In the genomic region with DNA sequence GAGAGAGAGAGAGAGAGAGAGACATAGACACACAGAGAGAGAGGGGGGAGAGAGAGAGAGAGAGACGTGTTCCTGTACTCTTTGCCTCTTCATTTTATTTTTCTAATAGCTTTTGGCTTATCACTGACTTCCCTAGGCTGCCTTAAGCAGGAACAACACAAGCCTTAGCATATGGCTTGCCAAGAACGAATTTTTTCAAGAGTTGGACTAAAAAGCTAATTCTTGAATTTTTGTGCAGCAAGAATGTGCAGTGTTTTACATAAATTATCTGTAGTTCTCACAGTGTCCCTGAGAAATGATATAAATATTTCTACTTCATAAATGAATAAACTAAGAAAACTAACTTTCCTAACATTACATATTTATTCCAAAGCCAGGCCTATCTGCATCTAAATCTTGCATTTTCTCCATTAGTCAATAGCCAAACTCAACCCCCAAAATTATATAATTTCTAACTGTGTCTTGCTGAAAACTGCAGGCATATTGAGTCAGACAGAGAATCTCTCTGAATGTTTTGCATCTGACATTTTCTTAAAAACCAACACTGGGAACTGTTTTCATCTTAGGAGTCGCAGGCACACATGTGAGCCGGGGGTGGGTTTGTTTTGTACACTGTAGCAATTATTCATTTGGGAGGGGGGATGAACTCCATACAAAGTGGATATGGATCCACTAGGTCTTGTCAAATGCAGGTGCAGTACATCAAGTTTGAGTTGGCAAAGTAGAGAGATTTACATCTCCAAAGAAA, we compare ENCODE assay signal across 20 mouse cellular contexts. TPM values are rescaled to one million over a fixed set of nuclear protein-coding genes. Genes with fewer than 3 reads are reported as not detected.
DNase-seq lines count a peak whose midpoint lies in the region; ATAC-seq and TF ChIP-seq lines count a peak whose summit lies in the region.
"Had no signal": no experiment of that assay in that cellular context is flagged by ENCODE, and none has a peak within 500 bp of the region (broad histone marks: within the 10 kb centered on the region; RNA-seq: fewer than 3 reads in every experiment).

No protein-coding gene starts in this region.

- no peak for TF ChIP-seq CTCF in left cerebral cortex, adult 2 months (IDR thresholded peaks at IDR 0.05)

- no peak for ATAC-seq in megakaryocyte-erythroid progenitor cell, adult 5-6 weeks (replicated peaks; ENCODE audit: low FRiP score, low TSS enrichment, poor library complexity, severe bottlenecking)
- ATAC-seq: activated CD4-positive, CD25-positive, alpha-beta regulatory T cell, adult 4 months; forebrain, embryonic 14.5 days; Patski had no signal

- DNase-seq in layer of hippocampus, adult 11-12 months (ENCODE audit: low spot score), result peak; percentile 7
- DNase-seq in layer of hippocampus, postnatal 25 days (ENCODE audit: extremely low spot score in 1 of 2, low spot score in 1 of 2), result no peak
- no peak for DNase-seq in left cerebral cortex, adult 2 months (ENCODE audit: extremely low spot score in 1 of 2, low spot score in 2 of 2)
- DNase-seq in left cerebral cortex, adult 8-10 months (ENCODE audit: low spot score in 2 of 2), result no peak
- peak; percentile 64 for DNase-seq in brain, adult 2 months (ENCODE audit: low read depth, low spot score)
- DNase-seq in layer of hippocampus, adult 9-11 months, result peak; percentile 13
- DNase-seq: adrenal gland, postnatal 14 days; cerebellum, adult 18-20 months; cerebellum, adult 9-11 months; cerebellum, postnatal 36 days; gastrocnemius, postnatal 14 days; heart, adult 2 months had no signal

- intact Hi-C loops in left cerebral cortex, adult 2 months (cut with DNase I), result no loop called here

- no peak overlapping the region for H3K4me3 ChIP-seq in left cerebral cortex, adult 2 months
- H3K4me3 ChIP-seq: embryonic facial prominence, embryonic 10.5 days; heart, adult 2 months; heart, embryonic 15.5 days; hindbrain, embryonic 10.5 days had no signal

- peak overlapping the region; percentile 33; the same call in 1 of the 2 replicates for H3K27ac ChIP-seq in left cerebral cortex, adult 2 months
- H3K27ac ChIP-seq: embryonic facial prominence, embryonic 10.5 days; heart, adult 2 months; heart, embryonic 15.5 days; hindbrain, embryonic 10.5 days; hindbrain, embryonic 14.5 days had no signal

RNA-seq across cellular contexts. Expression of a gene that starts 26.5 kb away (rescaled TPM):
- 10 to 100 TPM; 20.3 to 22.1 TPM for total RNA-seq in layer of hippocampus, postnatal 25 days (2021)
- total RNA-seq in left cerebral cortex, adult 2 months (2021), result 10 to 100 TPM; 34.9 to 35.3 TPM
- total RNA-seq in left cerebral cortex, adult 8-10 months (2022), result 10 to 100 TPM; 26.9 to 31.1 (median 27.7) TPM
- 7.5 and 9.6 TPM in 2 replicates for total RNA-seq in megakaryocyte-erythroid progenitor cell, adult 5-6 weeks (2014; fragmentation: Nextera tagmentation)
- 6.0 and 7.4 TPM in 2 replicates for total RNA-seq in megakaryocyte-erythroid progenitor cell, adult 5-6 weeks (2017)

Comparison
In these comparisons a context has a peak if more than half of its experiments do, and no peak if none do; other contexts are left out.
1. DNase-seq: peak in layer of hippocampus, adult 11-12 months (single experiment), brain, adult 2 months (single experiment) and layer of hippocampus, adult 9-11 months (single experiment); none in layer of hippocampus, postnatal 25 days (0 of 2), left cerebral cortex, adult 2 months (0 of 2) and left cerebral cortex, adult 8-10 months (0 of 2).